Mouse (Mus musculus) erythroblast, embryonic 14.5 days (primary cell): ENCODE results near the gene Hs1bp3.

Experiments
- GATA1 ChIP-seq: IDR thresholded peaks from 2 replicates; pipeline ENCODE4 v1.6.1; 2012; ENCODE audit warnings: low read length, inconsistent platforms, mixed read lengths
- TAL1 ChIP-seq: IDR thresholded peaks from 3 replicates; pipeline ENCODE4 v1.6.1; 2012; ENCODE audit warnings: low read length, inconsistent platforms, mixed read lengths

DNA sequence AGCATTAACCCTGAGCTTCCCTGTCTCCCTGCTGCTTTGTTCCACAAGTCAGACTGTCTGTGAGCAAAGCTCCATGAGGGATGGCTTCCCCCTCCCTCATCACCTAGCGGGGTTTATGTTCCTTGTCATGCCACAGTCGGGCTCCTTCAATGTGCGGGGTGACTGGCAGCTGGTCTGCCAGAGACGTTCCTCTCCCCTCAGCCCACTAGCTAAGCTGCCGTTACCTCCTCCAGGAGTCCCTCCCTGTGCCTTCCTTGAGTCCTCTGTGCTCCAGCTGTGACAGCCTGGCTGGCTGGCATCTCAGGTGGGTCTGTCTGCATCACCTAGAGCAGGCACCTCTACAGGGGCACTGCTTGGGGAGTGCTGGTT is 18.9 kb downstream of the Hs1bp3 start:
- TF ChIP-seq TAL1 (no peak), GATA1 (no peak)
